38 mouse cellular contexts compared by ENCODE assay signal in the genomic region with DNA sequence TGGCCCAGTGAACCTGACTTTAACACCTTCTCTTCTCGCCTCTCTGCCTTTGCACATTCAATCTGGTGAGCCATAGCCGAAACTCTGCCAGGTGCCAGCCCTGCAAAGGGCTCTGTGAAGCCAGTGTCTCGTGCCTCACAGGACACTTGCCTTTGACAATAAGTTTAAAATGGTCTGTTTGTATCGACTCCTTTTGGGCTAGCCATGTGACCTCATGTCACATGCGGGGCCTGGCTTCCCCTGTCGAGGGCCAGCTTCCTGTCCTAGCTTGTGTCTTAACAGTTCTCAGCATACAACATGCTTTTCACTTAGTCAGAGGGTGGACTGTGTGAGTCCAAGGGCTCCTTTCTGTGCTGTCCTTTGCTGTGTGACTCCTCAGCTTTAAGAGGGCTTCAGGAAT. TPM values are rescaled to one million over a fixed set of nuclear protein-coding genes. Genes with fewer than 3 reads are reported as not detected.
DNase-seq lines count a peak whose midpoint lies in the region; ATAC-seq and TF ChIP-seq lines count a peak whose summit lies in the region.
"Had no signal": no experiment of that assay in that cellular context is flagged by ENCODE, and none has a peak within 500 bp of the region (broad histone marks: within the 10 kb centered on the region; RNA-seq: fewer than 3 reads in every experiment).

No protein-coding gene starts in this region.

- no peak overlapping the region for H3K4me2 ChIP-seq in heart, postnatal 0 days (ENCODE audit: low read depth, low read length)
- no peak overlapping the region for H3K4me2 ChIP-seq in intestine, embryonic 16.5 days (ENCODE audit: low read depth, low read length)
- H3K4me2 ChIP-seq: embryonic facial prominence, embryonic 12.5 days; forebrain, embryonic 15.5 days; heart, embryonic 11.5 days; hindbrain, embryonic 15.5 days; neural tube, embryonic 12.5 days had no signal

- no peak overlapping the region for H3K27ac ChIP-seq in heart, postnatal 0 days (ENCODE audit: low read depth)
- peak overlapping the region; percentile 4; the same call in 1 of the 2 replicates for H3K27ac ChIP-seq in intestine, embryonic 16.5 days (ENCODE audit: low read length)
- H3K27ac ChIP-seq: embryonic facial prominence, embryonic 12.5 days; forebrain, embryonic 10.5 days; forebrain, embryonic 15.5 days; hindbrain, embryonic 15.5 days; midbrain, embryonic 10.5 days; neural tube, embryonic 12.5 days had no signal

- no peaks in the 10 kb centered on the region for H3K36me3 ChIP-seq in heart, postnatal 0 days (replicated peaks; ENCODE audit: control insufficient read depth, insufficient read depth, low read length)
- no peaks in the 10 kb centered on the region for H3K36me3 ChIP-seq in intestine, embryonic 16.5 days (ENCODE audit: control insufficient read depth, insufficient read depth, low read length)
- H3K36me3 ChIP-seq: embryonic facial prominence, embryonic 12.5 days; forebrain, embryonic 10.5 days; forebrain, embryonic 15.5 days; hindbrain, embryonic 10.5 days; hindbrain, embryonic 15.5 days; midbrain, embryonic 10.5 days; neural tube, embryonic 12.5 days had no signal

- H3K27me3 ChIP-seq in heart, postnatal 0 days (ENCODE audit: control insufficient read depth, insufficient read depth, low read length): no peaks in the 10 kb centered on the region
- no peaks in the 10 kb centered on the region for H3K27me3 ChIP-seq in intestine, embryonic 16.5 days (replicated peaks; ENCODE audit: control insufficient read depth, insufficient read depth, low read length)
- H3K27me3 ChIP-seq: forebrain, embryonic 15.5 days had no signal

- no peak overlapping the region for H3K4me3 ChIP-seq in heart, postnatal 0 days (ENCODE audit: low read depth, low read length)
- no peak overlapping the region for H3K4me3 ChIP-seq in intestine, embryonic 16.5 days (ENCODE audit: low read length)
- H3K4me3 ChIP-seq: embryonic facial prominence, embryonic 12.5 days; forebrain, embryonic 10.5 days; forebrain, embryonic 15.5 days; hindbrain, embryonic 10.5 days; hindbrain, embryonic 15.5 days; midbrain, embryonic 10.5 days; neural tube, embryonic 12.5 days had no signal

- H3K4me1 ChIP-seq in heart, postnatal 0 days (ENCODE audit: control insufficient read depth, insufficient read depth): no peaks in the 10 kb centered on the region
- peaks cover 10% of the 10 kb centered on the region for H3K4me1 ChIP-seq in intestine, embryonic 16.5 days (ENCODE audit: control insufficient read depth, insufficient read depth, low read length)
- H3K4me1 ChIP-seq: embryonic facial prominence, embryonic 12.5 days; neural tube, embryonic 12.5 days had no signal

- WGBS in heart, postnatal 0 days: 61% methylated on average over 6 of the region's 6 CpGs
- 71% methylated on average over 6 of the region's 6 CpGs for WGBS in intestine, embryonic 16.5 days

- no peak for DNase-seq in heart, postnatal 0 days (ENCODE audit: low spot score)
- no peak for DNase-seq in heart, postnatal 4 days
- peak; percentile 5 for DNase-seq in testis, postnatal 14 days (ENCODE audit: low spot score)
- no peak for DNase-seq in testis, postnatal 10 days (ENCODE audit: low spot score)
- peak; percentile 65 to 74 for DNase-seq in natural killer cell, adult 2 months (ENCODE audit: low spot score in 2 of 2)
- no peak for DNase-seq in T-cell, adult 2 months (ENCODE audit: low spot score)
- DNase-seq: adrenal gland, postnatal 10 days; cerebellum, adult 18-20 months; gastrocnemius, postnatal 25 days; heart, adult 18-20 months; heart, postnatal 10 days; kidney, adult 8-10 months; kidney, postnatal 10 days; layer of hippocampus, postnatal 36 days; left cerebral cortex, postnatal 4 days; lung, postnatal 36 days; right cerebral cortex, adult 18-20 months; thymus, postnatal 25 days had no signal

- no peak for ATAC-seq in heart, postnatal 0 days (ENCODE audit: insufficient read depth, low read depth)
- no peak for ATAC-seq in intestine, embryonic 16.5 days
- ATAC-seq: forebrain, embryonic 15.5 days; inflammation-experienced regulatory T-cells, adult 6 months; midbrain, embryonic 16.5 days had no signal

- TF ChIP-seq CTCF in heart, postnatal 0 days (IDR thresholded peaks at IDR 0.05; ENCODE audit: low read depth): no peak

- 0 out of 2 replicates have a peak overlapping the region, but pooled peaks have one; percentile 2 for H3K9ac ChIP-seq in heart, postnatal 0 days (replicated peaks; ENCODE audit: low read depth, low read length)
- no peak overlapping the region for H3K9ac ChIP-seq in intestine, embryonic 16.5 days (ENCODE audit: low read depth, low read length)
- H3K9ac ChIP-seq: embryonic facial prominence, embryonic 12.5 days; forebrain, embryonic 15.5 days; hindbrain, embryonic 15.5 days; neural tube, embryonic 12.5 days had no signal

- no peaks in the 10 kb centered on the region for H3K9me3 ChIP-seq in heart, postnatal 0 days (replicated peaks; ENCODE audit: control insufficient read depth, low read length)
- H3K9me3 ChIP-seq in intestine, embryonic 16.5 days (ENCODE audit: control insufficient read depth, low read length): no peaks in the 10 kb centered on the region
- H3K9me3 ChIP-seq: embryonic facial prominence, embryonic 12.5 days; forebrain, embryonic 10.5 days; forebrain, embryonic 15.5 days; hindbrain, embryonic 10.5 days; hindbrain, embryonic 15.5 days; midbrain, embryonic 10.5 days; neural tube, embryonic 12.5 days had no signal

- TF ChIP-seq EP300 in heart, postnatal 0 days (IDR thresholded peaks at IDR 0.05; ENCODE audit: low read depth): no peak

RNA-seq across cellular contexts. Expression of a gene that starts 6.2 kb away (rescaled TPM):
- total RNA-seq in heart, postnatal 0 days (2014; rRNA removed; ENCODE audit: low replicate concordance): 11.5 and 11.6 TPM in 2 replicates
- polyA plus RNA-seq in heart, postnatal 0 days (2015; fragmentation: Nextera tagmentation; extraction: Ambion mirVana): 6.2 and 6.4 TPM in 2 replicates
- 1 to 10 TPM; 8.4 to 9.0 TPM for total RNA-seq in heart, postnatal 4 days (2021)
- 31.8 and 33.6 TPM in 2 replicates for polyA plus RNA-seq in intestine, embryonic 16.5 days (2015; fragmentation: Nextera tagmentation; extraction: Ambion mirVana)

RNA-seq across cellular contexts. Expression of a gene that starts 20.2 kb away (rescaled TPM):
- total RNA-seq in heart, postnatal 0 days (2014; rRNA removed; ENCODE audit: low replicate concordance): 2.1 and 2.3 TPM in 2 replicates
- polyA plus RNA-seq in heart, postnatal 0 days (2015; fragmentation: Nextera tagmentation; extraction: Ambion mirVana): 0.40 and 0.41 TPM in 2 replicates
- 1 to 10 TPM; 1.1 to 1.3 TPM for total RNA-seq in heart, postnatal 4 days (2021)
- 4.1 and 4.6 TPM in 2 replicates for polyA plus RNA-seq in intestine, embryonic 16.5 days (2015; fragmentation: Nextera tagmentation; extraction: Ambion mirVana)

RNA-seq across cellular contexts. Expression of a gene that starts 31.1 kb away (rescaled TPM):
- 18.6 and 30.8 TPM in 2 replicates for total RNA-seq in heart, postnatal 0 days (2014; rRNA removed; ENCODE audit: low replicate concordance)
- 23.0 and 27.9 TPM in 2 replicates for polyA plus RNA-seq in heart, postnatal 0 days (2015; fragmentation: Nextera tagmentation; extraction: Ambion mirVana)
- total RNA-seq in heart, postnatal 4 days (2021): 10 to 100 TPM; 11.0 to 11.2 TPM
- polyA plus RNA-seq in intestine, embryonic 16.5 days (2015; fragmentation: Nextera tagmentation; extraction: Ambion mirVana): 46.7 and 52.9 TPM in 2 replicates

RNA-seq across cellular contexts. Expression of a gene that starts 43.3 kb away (rescaled TPM):
- total RNA-seq in heart, postnatal 0 days (2014; rRNA removed; ENCODE audit: low replicate concordance): 50.4 and 50.6 TPM in 2 replicates
- 6.9 and 7.8 TPM in 2 replicates for polyA plus RNA-seq in heart, postnatal 0 days (2015; fragmentation: Nextera tagmentation; extraction: Ambion mirVana)
- total RNA-seq in heart, postnatal 4 days (2021): 10 to 100 TPM; 46.2 to 54.0 TPM
- 15.3 and 15.4 TPM in 2 replicates for polyA plus RNA-seq in intestine, embryonic 16.5 days (2015; fragmentation: Nextera tagmentation; extraction: Ambion mirVana)

RNA-seq across cellular contexts. Expression of a gene that starts 48.6 kb away (rescaled TPM):
- total RNA-seq in heart, postnatal 0 days (2014; rRNA removed; ENCODE audit: low replicate concordance): not detected in 2 replicates
- not detected in 2 replicates for polyA plus RNA-seq in heart, postnatal 0 days (2015; fragmentation: Nextera tagmentation; extraction: Ambion mirVana)
- not detected for total RNA-seq in heart, postnatal 4 days (2021)
- not detected in 2 replicates for polyA plus RNA-seq in intestine, embryonic 16.5 days (2015; fragmentation: Nextera tagmentation; extraction: Ambion mirVana)
- total RNA-seq: adrenal gland, postnatal 10 days; ES-E14; gastrocnemius, adult 18-20 months; gastrocnemius, postnatal 25 days; heart, adult 18-20 months; heart, postnatal 10 days; layer of hippocampus, postnatal 36 days; left cerebral cortex, postnatal 4 days; liver, adult 2 months had no signal
- polyA plus RNA-seq: brain, embryonic 14.5 days; embryonic facial prominence, embryonic 12.5 days; forebrain, embryonic 10.5 days; forebrain, embryonic 15.5 days; frontal cortex, adult 2 months; heart, embryonic 11.5 days; hindbrain, embryonic 10.5 days; hindbrain, embryonic 15.5 days; inflammation-experienced regulatory T-cells, adult 6 months; large intestine, adult 2 months; liver, adult 2 months; liver, embryonic 16.5 days; lung, embryonic 16.5 days; midbrain, embryonic 10.5 days; midbrain, embryonic 16.5 days; neural tube, embryonic 12.5 days; stomach, embryonic 14.5 days had no signal

Comparison
In these comparisons a context has a peak if more than half of its experiments do, and no peak if none do; other contexts are left out.
1. DNase-seq: peak in testis, postnatal 14 days (single experiment) and natural killer cell, adult 2 months (2 of 2); none in heart, postnatal 0 days (single experiment), heart, postnatal 4 days (single experiment), testis, postnatal 10 days (single experiment) and T-cell, adult 2 months (single experiment).